9 mouse cellular contexts compared by ENCODE assay signal in genomic region chr9:47265946-47266490, GRCm38 (mm10).
DNase-seq lines count a peak whose midpoint lies in the region; ATAC-seq lines count a peak whose summit lies in the region.
"Had no signal": no experiment of that assay in that cellular context is flagged by ENCODE, and none has a peak within 500 bp of the region (broad histone marks: within the 10 kb centered on the region; RNA-seq: fewer than 3 reads in every experiment).

No protein-coding gene starts in this region.

- H3K36me3 ChIP-seq in heart, embryonic 12.5 days = no peaks in the 10 kb centered on the region
- H3K36me3 ChIP-seq: liver, embryonic 13.5 days had no signal

- no peak overlapping the region for H3K9ac ChIP-seq in heart, embryonic 12.5 days
- H3K9ac ChIP-seq: liver, embryonic 13.5 days had no signal

- peak; percentile 66; the same call in 1 of the 2 replicates for ATAC-seq in heart, embryonic 12.5 days (ENCODE audit: insufficient number of reproducible peaks, low FRiP score)

- H3K4me1 ChIP-seq in heart, embryonic 12.5 days (replicated peaks) = peaks cover 8% of the 10 kb centered on the region; the same call in 1 of the 2 replicates
- H3K4me1 ChIP-seq: liver, embryonic 13.5 days had no signal

- H3K27ac ChIP-seq in heart, embryonic 12.5 days (ENCODE audit: poor library complexity, severe bottlenecking) = no peak overlapping the region; the same call in 1 of the 2 replicates
- H3K27ac ChIP-seq: liver, embryonic 13.5 days had no signal

- no peaks in the 10 kb centered on the region for H3K9me3 ChIP-seq in heart, embryonic 12.5 days (replicated peaks)
- H3K9me3 ChIP-seq: liver, embryonic 13.5 days had no signal

- intact Hi-C loops in gastrocnemius, postnatal 14 days (cut with DNase I; ENCODE audit: low total_unique reads) = no loop called here

- H3K4me2 ChIP-seq in heart, embryonic 12.5 days = no peak overlapping the region
- H3K4me2 ChIP-seq: liver, embryonic 13.5 days had no signal

- peaks cover 25% of the 10 kb centered on the region; the same call in 1 of the 2 replicates for H3K27me3 ChIP-seq in heart, embryonic 12.5 days (replicated peaks)
- H3K27me3 ChIP-seq: liver, embryonic 13.5 days had no signal

- DNase-seq in gastrocnemius, postnatal 25 days = peak; percentile 9
- DNase-seq in gastrocnemius, postnatal 14 days = no peak
- peak; percentile 56 to 60 for DNase-seq in adrenal gland, adult 18-20 months (ENCODE audit: low spot score in 2 of 2)
- DNase-seq in kidney, postnatal 25 days = peak; percentile 58 to 69
- DNase-seq in ovary, postnatal 14 days (ENCODE audit: low spot score) = peak; percentile 44
- DNase-seq in layer of hippocampus, postnatal 36 days = no peak
- no peak for DNase-seq in urinary bladder, adult 2 months (ENCODE audit: low spot score)
- DNase-seq: liver, embryonic 13.5 days had no signal

- WGBS in heart, embryonic 12.5 days = 54% methylated on average over 9 of the region's 9 CpGs

- H3K4me3 ChIP-seq in heart, embryonic 12.5 days = no peak overlapping the region
- H3K4me3 ChIP-seq: liver, embryonic 13.5 days had no signal

Comparison
In these comparisons a context has a peak if more than half of its experiments do, and no peak if none do; other contexts are left out.
1. DNase-seq: peak in gastrocnemius, postnatal 25 days (single experiment), adrenal gland, adult 18-20 months (2 of 2), kidney, postnatal 25 days (2 of 2) and ovary, postnatal 14 days (single experiment); none in gastrocnemius, postnatal 14 days (single experiment), layer of hippocampus, postnatal 36 days (0 of 2) and urinary bladder, adult 2 months (single experiment).